Mouse (Mus musculus) left cerebral cortex, postnatal 36 days (tissue): Measurements from ENCODE around the gene Mrpl52. TPM values are rescaled to one million over a fixed set of nuclear protein-coding genes. Genes with fewer than 3 reads are reported as not detected.

Experiments used
- DNase-seq, 2 experiments: peaks; one replicate each; pipeline ENCODE4 v3.0.0; 2021 to 2022; ENCODE audit warnings: low spot score in 2 of 2, mixed read lengths in 1 of 2
- intact Hi-C: fragments of 180-260 bp; cut with DNase I; formaldehyde crosslinking; loops from one replicate; pipeline ENCODE4 v1.15.1; 2025
- total RNA-seq, 2 experiments: library from RNA; stranded (reverse); gene quantifications; 2 replicates each; pipeline ENCODE4 v1.2.3; 2021

The Mrpl52 gene
- total RNA-seq, result 10 to 100 TPM; 84.6 to 88.0 TPM

- intact Hi-C loops, result loop anchor here (5.0 kb wide), 2 partner anchors 65 to 175 kb away; partner anchors contain the start of genes Abhd4 and Dad1
- DNase-seq, result peak; percentile 92 to 93
These were observed at the start of gene Mrpl52 for GRCm38 (mm10) chr14:54426689-54427398. TSS of gene Mrpl52 (plus strand) at chr14:54426909.

- intact Hi-C loops, result loop anchor here (5.0 kb wide), 1 partner anchor 35 kb away; no protein-coding TSS in a partner anchor
- no peak for DNase-seq
These were observed 49.5 kb upstream of the Mrpl52 start for GRCm38 (mm10) chr14:54377166-54377565.

GRCm38 (mm10) chr14:54379571-54379970 is 47.1 kb upstream of the Mrpl52 start:
- intact Hi-C loops, result loop anchor here (5.0 kb wide), 1 partner anchor 33 kb away; no protein-coding TSS in a partner anchor
- DNase-seq, result no peak

GRCm38 (mm10) chr14:54380616-54381015 is 46.1 kb upstream of the Mrpl52 start:
- intact Hi-C loops, result no loop called here
- no peak for DNase-seq

- intact Hi-C loops, result no loop called here
- no peak for DNase-seq
These were observed 44.9 kb upstream of the Mrpl52 start for GRCm38 (mm10) chr14:54381816-54382215.

- DNase-seq, result no peak
- intact Hi-C loops, result no loop called here
These were observed 44.1 kb upstream of the Mrpl52 start for GRCm38 (mm10) chr14:54382641-54383040.

GRCm38 (mm10) chr14:54383355-54383771 is 43.3 kb upstream of the Mrpl52 start:
- intact Hi-C loops, result no loop called here
- no peak for DNase-seq

GRCm38 (mm10) chr14:54384396-54384795 is 42.3 kb upstream of the Mrpl52 start:
- intact Hi-C loops, result no loop called here
- no peak for DNase-seq

GRCm38 (mm10) chr14:54385968-54386618 is 40.6 kb upstream of the Mrpl52 start:
- no peak for DNase-seq
- intact Hi-C loops, result no loop called here

- intact Hi-C loops, result no loop called here
- no peak for DNase-seq
These were observed 39.2 kb upstream of the Mrpl52 start for GRCm38 (mm10) chr14:54387546-54387945.

- intact Hi-C loops, result no loop called here
- DNase-seq, result no peak
These were observed 35.9 kb upstream of the Mrpl52 start for GRCm38 (mm10) chr14:54390843-54391242.

- intact Hi-C loops, result no loop called here
These were observed 32.9 kb upstream of the Mrpl52 start for GRCm38 (mm10) chr14:54393794-54394193.

GRCm38 (mm10) chr14:54394309-54394708 is 32.4 kb upstream of the Mrpl52 start:
- DNase-seq, result no peak
- intact Hi-C loops, result no loop called here

More at GRCm38 (mm10) chr14:54393794-54394193, 32.9 kb upstream of the Mrpl52 start:
- no peak for DNase-seq

GRCm38 (mm10) chr14:54396685-54397084 is 30.0 kb upstream of the Mrpl52 start:
- no peak for DNase-seq
- intact Hi-C loops, result no loop called here

GRCm38 (mm10) chr14:54397872-54398527 is 28.7 kb upstream of the Mrpl52 start:
- no peak for DNase-seq
- intact Hi-C loops, result no loop called here

GRCm38 (mm10) chr14:54398528-54398916 is 28.2 kb upstream of the Mrpl52 start:
- DNase-seq, result no peak
- intact Hi-C loops, result no loop called here

- intact Hi-C loops, result no loop called here
- no peak for DNase-seq
These were observed 27.8 kb upstream of the Mrpl52 start for GRCm38 (mm10) chr14:54398921-54399382.

- intact Hi-C loops, result no loop called here
- no peak for DNase-seq
These were observed 25.0 kb upstream of the Mrpl52 start for GRCm38 (mm10) chr14:54401723-54402122.

- intact Hi-C loops, result no loop called here
- no peak for DNase-seq
These were observed 18.2 kb upstream of the Mrpl52 start for GRCm38 (mm10) chr14:54408336-54409056.
